Mouse (Mus musculus): ENCODE data around the gene Sdc4. TPM values are rescaled to one million over a fixed set of nuclear protein-coding genes. Genes with fewer than 3 reads are reported as not detected.

Sdc4 gene
- 100 to 1,000 TPM in 1 of 2 experiments, 10 to 100 TPM in 1; 15.9 to 107 TPM for polyA plus RNA-seq (2012; fragmentation: generic; extraction: Trizol)

GRCm38 (mm10) chr2:164443460-164444000, at the start of gene Sdc4:
Gene Sdc4, minus strand, starts transcription at chr2:164443887.

GRCm38 (mm10) chr2:164485681-164486257, 42.1 kb upstream of the Sdc4 start, which contains the start of gene Dbndd2:
Gene Dbndd2, plus strand, starts transcription at chr2:164486106.

GRCm38 (mm10) chr2:164473624-164474023, 29.9 kb upstream of the Sdc4 start, which contains the start of gene Trp53tg5:
Gene Trp53tg5, minus strand, starts transcription at chr2:164473724.

DNA sequence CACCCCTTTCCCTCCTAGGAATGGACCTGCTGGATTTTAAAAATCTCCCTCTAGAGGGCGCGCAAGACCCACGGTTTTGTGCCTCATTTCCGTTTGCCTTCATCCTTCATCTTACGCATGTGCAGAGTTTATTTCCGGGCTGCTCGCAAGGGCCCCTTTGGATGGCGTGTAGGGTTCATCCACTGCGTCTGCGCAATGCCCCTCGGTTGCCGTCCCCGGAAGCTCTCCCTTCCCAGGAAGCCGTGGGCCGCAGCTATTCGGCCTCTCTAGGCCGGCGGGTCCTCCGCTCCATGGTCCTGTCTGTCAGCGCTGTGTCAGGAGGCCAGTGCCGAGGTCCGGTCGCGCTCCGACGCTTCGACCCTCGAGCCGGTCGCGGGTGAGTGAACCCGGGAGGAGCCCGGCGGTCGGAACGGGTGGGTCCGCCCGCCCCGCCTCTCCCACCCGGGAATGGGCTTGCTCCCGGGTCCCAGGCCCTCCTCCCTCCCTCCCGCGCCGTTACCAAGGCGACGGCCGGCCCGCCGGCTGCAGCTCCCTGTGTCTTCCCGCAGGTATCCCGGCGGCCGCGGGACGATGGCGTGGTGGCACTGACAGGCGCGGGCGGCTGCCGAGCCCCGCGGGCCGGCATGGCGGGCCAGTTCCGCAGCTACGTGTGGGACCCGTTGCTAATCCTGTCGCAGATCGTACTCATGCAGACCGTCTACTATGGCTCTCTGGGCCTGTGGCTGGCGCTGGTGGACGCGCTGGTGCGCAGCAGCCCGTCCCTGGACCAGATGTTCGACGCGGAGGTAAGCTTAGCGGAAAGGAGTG, 17.3 kb upstream of the Sdc4 start, which contains the start of gene Gm20458:
TSS of gene Gm20458 (plus strand) at position 223 of the 807 bp plus-strand sequence.

GRCm38 (mm10) chr2:164456864-164457300, 13.2 kb upstream of the Sdc4 start, which contains the start of gene Sys1:
Gene Sys1, plus strand, starts transcription at chr2:164456964.

DNA sequence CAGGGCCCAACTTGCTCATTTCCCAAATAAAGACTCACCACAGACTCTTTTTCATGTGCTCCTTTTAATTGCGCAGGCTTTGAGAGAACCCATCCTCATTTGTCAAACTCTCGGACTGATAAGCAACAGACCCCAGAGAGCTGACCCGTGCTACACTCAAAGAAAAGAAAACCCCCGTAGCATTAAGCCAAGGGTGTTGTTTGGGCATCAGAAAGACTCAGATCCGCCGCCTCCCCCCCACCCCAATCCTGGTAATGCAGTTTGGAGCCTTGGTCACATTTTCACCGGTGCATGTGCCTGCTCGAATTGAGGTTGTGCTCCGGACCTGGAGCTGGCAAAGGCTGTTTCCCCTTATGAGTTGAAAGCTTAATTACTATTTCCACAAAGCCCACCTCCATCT, 38.6 kb downstream of the Sdc4 start, which contains the start of gene Matn4:
TSS of gene Matn4 (minus strand) at position 101 of the 400 bp plus-strand sequence.

GRCm38 (mm10) chr2:164402906-164403305, 40.8 kb downstream of the Sdc4 start, which contains the start of gene Rbpjl:
Gene Rbpjl, plus strand, starts transcription at chr2:164403141.

GRCm38 (mm10) chr2:164389020-164389419, 54.7 kb downstream of the Sdc4 start, which contains the start of gene Slpi:
Gene Slpi, minus strand, starts transcription at chr2:164389095.

Other genes starting within 250 kb of the Sdc4 start
- gene Wfdc15a, start 243.8 kb downstream of the Sdc4 start, polyA plus RNA-seq (2012; fragmentation: generic; extraction: Trizol): under 1 TPM in 1 of 2 experiments, not detected in 1; 0.17 TPM
- gene Wfdc15b, start 222.2 kb downstream of the Sdc4 start, polyA plus RNA-seq (2012; fragmentation: generic; extraction: Trizol): not detected
- gene Svs2, start 205.4 kb downstream of the Sdc4 start, polyA plus RNA-seq (2012; fragmentation: generic; extraction: Trizol): not detected
- not detected for gene Svs3b, start 187.2 kb downstream of the Sdc4 start, polyA plus RNA-seq (2012; fragmentation: generic; extraction: Trizol)
- not detected for gene Svs4, start 165.4 kb downstream of the Sdc4 start, polyA plus RNA-seq (2012; fragmentation: generic; extraction: Trizol)
- not detected for gene Svs3a, start 154.6 kb downstream of the Sdc4 start, polyA plus RNA-seq (2012; fragmentation: generic; extraction: Trizol)
- not detected for gene Svs6, start 127.1 kb downstream of the Sdc4 start, polyA plus RNA-seq (2012; fragmentation: generic; extraction: Trizol)
- gene Svs5, start 111.1 kb downstream of the Sdc4 start, polyA plus RNA-seq (2012; fragmentation: generic; extraction: Trizol): not detected
- 1 to 10 TPM; 5.8 to 9.0 TPM for gene Slpi, start 54.8 kb downstream of the Sdc4 start, polyA plus RNA-seq (2012; fragmentation: generic; extraction: Trizol)
- under 1 TPM in 1 of 2 experiments, not detected in 1; 0.02 TPM for gene Rbpjl, start 40.7 kb downstream of the Sdc4 start, polyA plus RNA-seq (2012; fragmentation: generic; extraction: Trizol)
- gene Matn4, start 38.7 kb downstream of the Sdc4 start, polyA plus RNA-seq (2012; fragmentation: generic; extraction: Trizol): 1 to 10 TPM in 1 of 2 experiments, under 1 TPM in 1; 0.02 to 1.3 TPM
- 10 to 100 TPM; 54.4 to 73.3 TPM for gene Sys1, start 13.1 kb upstream of the Sdc4 start, polyA plus RNA-seq (2012; fragmentation: generic; extraction: Trizol)
- gene Gm20458, start 17.1 kb upstream of the Sdc4 start, polyA plus RNA-seq (2012; fragmentation: generic; extraction: Trizol): 10 to 100 TPM; 15.0 to 18.1 TPM
- gene Trp53tg5, start 29.8 kb upstream of the Sdc4 start, polyA plus RNA-seq (2012; fragmentation: generic; extraction: Trizol): not detected
- gene Dbndd2, start 42.2 kb upstream of the Sdc4 start, polyA plus RNA-seq (2012; fragmentation: generic; extraction: Trizol): 1 to 10 TPM; 6.0 to 8.9 TPM
- gene Pigt, start 53.6 kb upstream of the Sdc4 start, polyA plus RNA-seq (2012; fragmentation: generic; extraction: Trizol): 100 to 1,000 TPM in 1 of 2 experiments, 10 to 100 TPM in 1; 77.8 to 142 TPM
- gene Wfdc2, start 118.5 kb upstream of the Sdc4 start, polyA plus RNA-seq (2012; fragmentation: generic; extraction: Trizol): not detected
- gene Spint3, start 129.6 kb upstream of the Sdc4 start, polyA plus RNA-seq (2012; fragmentation: generic; extraction: Trizol): not detected
- not detected for gene Wfdc6a, start 141.6 kb upstream of the Sdc4 start, polyA plus RNA-seq (2012; fragmentation: generic; extraction: Trizol)
- not detected for gene Eppin, start 149.7 kb upstream of the Sdc4 start, polyA plus RNA-seq (2012; fragmentation: generic; extraction: Trizol)
- gene Wfdc6b, start 169.6 kb upstream of the Sdc4 start, polyA plus RNA-seq (2012; fragmentation: generic; extraction: Trizol): not detected
- gene Wfdc8, start 169.7 kb upstream of the Sdc4 start, polyA plus RNA-seq (2012; fragmentation: generic; extraction: Trizol): not detected
- gene Wfdc16, start 194.9 kb upstream of the Sdc4 start, polyA plus RNA-seq (2012; fragmentation: generic; extraction: Trizol): not detected
- gene Wfdc10, start 212.2 kb upstream of the Sdc4 start, polyA plus RNA-seq (2012; fragmentation: generic; extraction: Trizol): not detected
- not detected for gene Wfdc9, start 212.7 kb upstream of the Sdc4 start, polyA plus RNA-seq (2012; fragmentation: generic; extraction: Trizol)
- not detected for gene Wfdc11, start 230.2 kb upstream of the Sdc4 start, polyA plus RNA-seq (2012; fragmentation: generic; extraction: Trizol)
- gene Wfdc13, start 241.2 kb upstream of the Sdc4 start, polyA plus RNA-seq (2012; fragmentation: generic; extraction: Trizol): under 1 TPM in 1 of 2 experiments, not detected in 1; 0.04 TPM

Measured in C3H10T1/2 (cell line).